Mouse (Mus musculus) Muller cell, postnatal 12 days (primary cell): ENCODE results near the gene Unk.
"Not testable (repeated sequence)": the region's sequence is repeated elsewhere in the genome, so short reads cannot be mapped to it uniquely, and the experiment has no call there.

Source experiments
- DNase-seq: peaks from one replicate; pipeline ENCODE4 v3.0.0-alpha.2; 2015; ENCODE audit errors: inconsistent ontology term

The Unk gene

DNA sequence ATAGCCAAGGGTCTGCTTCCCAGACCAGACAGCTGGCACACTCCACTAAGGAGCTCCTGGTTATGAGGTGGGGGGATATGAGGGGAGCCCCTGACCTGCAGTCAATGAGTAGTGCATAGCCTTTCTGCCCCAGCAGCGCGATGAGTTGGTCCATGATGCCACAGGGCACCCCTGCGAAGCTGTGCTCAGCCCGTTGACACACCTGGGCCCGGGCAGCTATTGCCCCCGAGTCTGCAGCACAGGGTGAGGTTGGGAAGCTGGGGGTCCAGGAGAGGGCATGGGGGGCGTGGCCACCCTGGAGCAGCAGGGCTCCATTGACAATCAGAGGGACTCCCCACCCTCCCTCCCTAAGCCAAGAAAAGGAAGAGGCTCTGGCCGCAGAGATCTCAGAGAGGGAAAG is 20.0 kb upstream of the Unk start:
- no peak for DNase-seq

DNA sequence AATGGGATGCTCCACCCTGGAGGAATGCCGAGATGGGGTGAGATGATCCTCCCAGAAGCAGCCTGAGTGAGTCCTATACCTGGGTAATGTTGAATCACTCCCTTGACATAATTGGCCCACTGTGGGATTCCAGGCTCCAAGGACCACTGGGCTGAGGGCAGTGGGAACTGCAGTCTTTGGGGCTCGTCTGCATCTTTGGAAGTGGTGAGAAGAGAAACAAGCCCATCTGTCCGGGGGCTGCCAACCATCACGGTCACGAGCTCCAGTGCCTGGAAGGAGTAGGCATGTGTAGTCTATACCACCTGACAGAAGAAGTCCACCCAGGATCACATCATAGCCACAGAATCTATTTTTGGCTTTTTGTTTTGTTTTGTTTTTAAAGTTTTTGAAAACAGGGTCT is 19.2 kb upstream of the Unk start:
- DNase-seq: no peak

DNA sequence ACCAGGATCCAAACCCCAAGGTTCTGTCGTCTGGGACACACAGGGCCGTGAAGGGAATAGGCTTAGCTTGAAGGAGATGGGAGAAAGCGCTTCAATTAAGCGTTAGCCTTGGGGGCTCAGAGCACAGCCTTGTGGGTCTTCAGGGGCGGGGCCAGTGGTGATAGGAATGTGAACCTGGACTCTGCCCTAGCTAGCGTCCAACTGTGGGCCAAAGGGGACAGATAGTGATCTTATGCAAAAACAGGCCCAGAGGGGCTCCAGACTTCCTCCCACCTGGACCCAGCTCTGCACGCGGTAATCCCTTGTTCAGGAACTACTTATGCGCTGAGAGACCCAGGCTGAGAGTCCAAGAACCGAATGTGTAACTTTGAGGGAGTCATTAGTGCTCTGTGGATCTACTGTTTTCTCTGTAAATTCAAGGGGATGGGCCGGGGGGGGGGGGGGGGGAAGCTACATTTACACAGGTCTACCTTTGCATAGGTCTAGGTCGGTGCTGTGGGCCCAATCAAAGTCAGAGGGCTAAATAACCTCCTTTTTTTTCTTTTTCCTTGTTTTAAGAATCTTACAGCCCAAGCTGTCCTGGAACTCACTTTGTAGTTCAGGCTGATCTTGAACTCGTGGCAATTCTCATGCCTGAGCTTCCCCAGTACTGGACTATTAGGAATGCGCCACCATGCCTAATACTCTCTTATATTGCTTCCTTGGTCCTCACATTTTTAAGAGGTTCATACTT is 18.4 kb upstream of the Unk start:
- DNase-seq: no peak

DNA sequence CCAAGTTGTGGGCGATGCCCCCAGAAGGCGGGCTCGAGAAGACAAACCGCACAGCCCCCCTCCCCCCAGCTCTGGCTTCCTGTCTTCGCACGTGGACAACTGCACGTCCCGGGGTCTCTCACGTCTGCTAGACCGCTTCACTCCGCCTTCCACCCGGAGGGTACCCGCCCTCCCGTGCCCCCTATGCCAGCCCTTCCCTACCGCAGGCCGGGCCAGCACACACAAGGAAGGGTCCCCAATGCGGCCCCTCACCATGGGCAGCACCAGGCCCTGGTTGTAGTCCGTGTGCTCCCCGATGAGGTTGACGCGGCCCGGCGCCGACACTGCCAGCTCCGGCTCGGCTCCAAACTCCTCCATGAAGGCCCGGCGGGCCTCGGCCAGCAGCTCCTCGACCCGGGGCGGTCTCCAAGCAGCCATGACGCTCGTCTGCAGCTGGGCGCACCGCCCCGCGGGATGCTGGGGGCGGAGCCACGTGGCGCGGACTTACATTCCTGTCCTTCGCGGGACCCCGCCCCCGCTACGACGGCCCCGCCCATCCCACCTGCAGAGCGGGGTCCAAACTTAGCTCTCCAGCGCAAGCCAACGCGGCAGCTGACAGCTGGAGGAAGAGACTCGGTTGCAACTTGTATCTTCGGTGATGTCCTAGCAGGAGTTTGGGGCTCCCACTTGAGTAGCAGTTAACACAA is 17.7 kb upstream of the Unk start, which contains the start of gene Galk1:
Gene Galk1, minus strand, starts transcription at position 458 of the 686 bp plus-strand sequence.
- peak; percentile 98 for DNase-seq

DNA sequence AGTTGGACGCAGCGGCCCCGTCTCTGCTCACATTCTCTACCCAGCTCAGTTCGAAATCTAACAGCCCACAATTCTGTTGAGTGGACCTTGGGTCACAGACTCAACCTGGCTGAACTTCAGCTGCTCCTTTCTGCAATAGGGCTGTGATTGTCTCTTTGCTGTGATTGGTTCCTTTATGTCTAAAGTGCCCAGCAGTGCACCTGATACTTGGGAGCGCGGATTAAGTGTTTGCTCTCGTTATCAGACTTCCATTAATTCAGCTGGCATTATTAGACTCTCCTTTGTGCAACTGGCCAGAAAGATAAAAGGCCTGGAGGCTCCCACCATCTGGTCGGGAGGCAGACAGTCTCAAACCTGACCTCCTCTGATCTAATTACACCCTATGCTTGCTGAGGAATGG is 15.3 kb upstream of the Unk start:
- DNase-seq: no peak

DNA sequence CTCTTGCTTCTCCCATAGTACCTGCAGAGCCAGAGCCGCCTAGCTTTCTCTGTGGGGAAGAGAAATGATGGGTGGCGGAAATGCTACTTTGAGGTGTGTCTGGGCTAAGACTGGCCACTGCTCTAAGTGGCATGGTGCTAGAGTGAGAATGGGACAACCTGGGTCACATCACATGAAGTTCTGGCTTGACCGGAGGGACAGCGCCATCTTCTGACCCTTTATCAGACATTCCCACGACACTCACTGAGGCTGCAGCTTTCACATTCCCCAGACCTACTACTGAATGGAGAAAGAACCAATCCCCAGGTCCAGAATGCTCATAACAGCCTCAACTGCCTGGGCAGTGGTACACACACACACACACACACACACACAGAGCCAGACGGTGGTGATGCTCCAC is 12.0 kb upstream of the Unk start:
- DNase-seq: peak; percentile 64

DNA sequence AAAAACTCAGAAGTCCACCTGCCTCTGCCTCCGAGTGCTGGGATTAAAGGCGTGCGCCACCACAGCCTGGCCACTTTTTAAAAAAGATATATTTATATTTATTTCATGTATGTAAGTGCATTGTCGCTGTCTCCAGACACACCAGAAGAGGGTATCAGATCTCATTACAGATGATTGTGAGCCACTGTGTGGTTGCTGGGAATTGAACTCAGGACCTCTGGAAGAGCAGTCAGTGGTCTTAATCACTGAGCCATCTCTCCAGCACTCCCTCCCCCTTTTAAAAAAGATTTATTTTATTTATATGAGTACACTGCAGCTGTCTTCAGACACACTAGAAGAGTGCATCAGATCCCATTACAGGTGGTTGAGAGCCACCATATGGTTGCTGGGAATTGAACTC is 11.3 kb upstream of the Unk start:
- DNase-seq: not testable (repeated sequence)

DNA sequence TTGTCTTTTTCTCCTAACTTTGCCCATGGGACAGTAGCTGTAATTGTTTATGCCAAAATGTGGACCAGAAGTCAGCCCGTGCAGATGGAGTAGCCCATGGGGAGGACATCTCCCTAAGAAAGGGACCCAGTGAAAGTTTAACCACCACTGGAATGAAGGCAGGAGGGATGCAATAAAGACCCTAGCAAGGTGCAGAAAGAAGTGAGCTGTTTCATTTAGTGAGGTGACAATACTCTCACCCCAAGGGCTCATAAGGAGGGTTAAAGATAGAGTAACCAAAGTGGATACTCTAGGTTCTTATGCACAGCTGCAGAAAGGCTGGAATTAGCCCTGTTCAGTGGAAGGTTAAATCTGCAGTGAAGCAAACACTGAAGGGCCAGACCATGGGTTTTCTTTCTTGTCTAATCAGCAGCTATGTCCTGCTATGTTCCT is 10.7 kb upstream of the Unk start:
- DNase-seq: no peak

DNA sequence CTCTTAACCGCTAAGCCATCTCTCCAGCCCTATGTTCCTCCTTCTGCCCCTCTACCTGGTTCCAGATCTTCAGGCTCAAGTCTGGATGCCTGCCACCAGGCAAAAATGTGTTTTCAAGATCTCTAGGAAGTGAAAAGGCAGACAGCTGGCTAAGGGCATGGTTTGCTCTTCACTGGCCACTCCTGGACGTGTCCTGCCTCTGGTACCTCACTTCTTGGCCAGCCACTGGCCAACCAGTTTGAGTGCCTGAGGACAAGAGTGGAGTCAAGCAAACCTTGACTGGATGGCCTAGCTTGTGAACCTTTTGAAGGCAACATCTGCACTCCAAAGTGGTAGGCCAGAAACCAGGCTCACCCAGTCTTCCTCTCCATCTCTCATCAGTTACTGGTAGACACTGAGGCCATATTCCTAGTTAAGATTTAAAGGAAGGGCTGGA is 10.1 kb upstream of the Unk start:
- no peak for DNase-seq

DNA sequence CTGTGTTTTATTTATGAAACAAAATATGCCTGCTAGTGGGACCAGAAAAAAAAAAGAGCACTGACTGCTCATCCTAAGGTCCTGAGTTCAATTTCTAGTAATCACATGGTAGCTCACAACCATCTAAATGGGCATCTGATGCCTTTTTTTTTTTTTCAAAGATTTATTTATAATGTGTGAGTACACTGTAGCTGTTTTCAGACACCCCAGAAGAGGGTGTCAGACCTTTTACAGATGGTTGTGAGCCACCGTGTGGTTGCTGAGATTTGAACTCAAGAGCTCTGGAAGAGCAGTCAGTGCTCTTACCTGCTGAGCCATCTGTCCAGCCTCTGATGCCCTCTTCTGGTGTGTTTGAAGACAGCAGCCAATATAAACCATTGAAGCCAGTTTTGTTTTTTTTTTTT is 9.6 kb upstream of the Unk start:
- DNase-seq: no peak

DNA sequence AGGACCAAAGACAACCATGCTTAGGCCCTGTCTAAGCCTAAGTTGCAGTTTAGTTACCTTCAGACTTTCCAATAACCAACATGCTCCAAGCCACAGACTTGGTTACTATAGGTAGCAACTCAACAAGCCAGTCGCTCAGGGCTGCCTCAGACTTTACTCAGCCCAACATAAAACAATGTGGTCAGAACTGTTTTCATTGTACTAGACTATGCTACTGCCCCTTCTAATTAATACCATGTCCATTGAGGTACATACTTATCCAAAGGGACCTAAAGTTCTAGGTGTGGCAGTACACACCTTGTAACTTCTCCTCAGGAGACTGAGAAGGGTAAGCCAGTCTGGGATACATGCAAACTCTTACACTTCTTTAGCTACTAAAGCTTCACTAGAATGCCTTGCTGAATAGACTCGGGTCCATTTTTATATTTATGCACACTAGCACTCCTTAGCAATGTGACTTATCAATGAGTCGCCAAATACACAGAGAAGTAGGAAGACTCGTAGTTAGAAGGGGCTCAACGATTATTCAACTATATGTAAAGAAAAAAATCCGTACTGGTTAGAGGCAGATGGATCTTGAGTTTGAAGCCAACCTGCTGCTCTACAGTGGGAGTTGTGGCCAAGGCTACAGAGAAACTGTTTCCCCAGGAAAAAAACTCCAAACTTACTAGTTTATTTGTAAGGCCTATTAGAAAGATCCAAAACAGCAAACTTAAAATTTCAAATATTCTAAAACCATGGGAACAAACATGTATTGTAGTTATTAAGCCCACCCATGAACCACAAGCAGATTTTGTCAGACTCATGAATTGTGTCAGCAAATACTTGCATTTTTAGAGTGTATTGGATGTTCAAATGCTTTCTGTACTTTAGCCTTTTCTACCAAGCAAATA is 8.5 kb upstream of the Unk start:
- DNase-seq: no peak

DNA sequence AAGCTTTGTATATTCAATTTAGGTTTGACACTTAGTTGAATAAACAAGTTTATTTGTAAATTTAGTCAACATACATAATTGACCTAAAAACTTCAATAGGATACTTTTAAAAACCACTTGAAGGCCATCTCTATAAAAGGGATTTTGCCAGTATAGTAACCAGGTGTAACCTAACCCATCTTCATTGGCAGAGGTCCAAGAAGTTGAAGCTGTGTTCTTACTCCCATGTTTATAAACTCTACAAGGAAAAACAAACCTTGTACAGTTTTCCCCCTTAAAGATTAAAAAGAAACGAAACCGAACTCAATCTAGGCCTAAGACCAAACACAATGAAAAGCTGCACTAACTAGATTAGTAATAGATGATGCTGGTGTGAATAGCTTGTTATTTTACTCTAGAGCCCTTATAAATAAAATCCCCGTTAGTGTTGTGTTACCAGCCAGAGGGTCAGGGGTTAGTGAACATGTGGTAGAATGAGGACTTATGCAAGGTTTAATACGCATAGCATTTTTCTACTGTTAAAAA is 7.8 kb upstream of the Unk start:
- no peak for DNase-seq

DNA sequence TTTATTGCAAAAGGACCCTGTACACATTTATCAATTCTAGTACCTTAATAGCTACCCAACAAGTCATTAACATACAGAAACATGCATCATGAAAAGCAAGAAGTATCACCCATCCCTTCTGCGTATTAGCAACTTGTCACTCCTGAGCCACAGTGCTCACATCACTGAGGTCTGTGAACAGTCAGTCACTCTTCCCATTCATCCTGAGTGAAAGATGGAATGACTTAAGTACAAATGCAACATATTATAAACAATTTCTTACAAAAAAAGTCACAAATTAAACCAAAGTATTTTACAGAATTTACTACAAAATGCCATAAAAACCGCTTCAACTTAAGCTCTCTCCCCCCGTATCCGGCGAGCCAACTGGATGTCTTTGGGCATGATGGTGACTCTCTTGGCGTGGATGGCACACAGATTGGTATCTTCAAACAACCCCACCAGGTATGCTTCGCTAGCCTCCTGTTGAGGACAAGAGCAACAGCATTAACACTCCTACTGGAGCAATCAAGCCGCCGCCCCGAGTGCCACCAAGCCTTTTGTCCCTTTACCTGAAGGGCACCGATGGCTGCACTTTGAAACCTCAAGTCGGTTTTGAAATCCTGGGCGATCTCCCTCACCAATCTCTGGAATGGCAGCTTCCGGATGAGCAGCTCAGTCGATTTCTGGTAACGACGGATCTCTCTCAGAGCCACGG is 6.9 kb upstream of the Unk start:
- DNase-seq: not testable (repeated sequence)

DNA sequence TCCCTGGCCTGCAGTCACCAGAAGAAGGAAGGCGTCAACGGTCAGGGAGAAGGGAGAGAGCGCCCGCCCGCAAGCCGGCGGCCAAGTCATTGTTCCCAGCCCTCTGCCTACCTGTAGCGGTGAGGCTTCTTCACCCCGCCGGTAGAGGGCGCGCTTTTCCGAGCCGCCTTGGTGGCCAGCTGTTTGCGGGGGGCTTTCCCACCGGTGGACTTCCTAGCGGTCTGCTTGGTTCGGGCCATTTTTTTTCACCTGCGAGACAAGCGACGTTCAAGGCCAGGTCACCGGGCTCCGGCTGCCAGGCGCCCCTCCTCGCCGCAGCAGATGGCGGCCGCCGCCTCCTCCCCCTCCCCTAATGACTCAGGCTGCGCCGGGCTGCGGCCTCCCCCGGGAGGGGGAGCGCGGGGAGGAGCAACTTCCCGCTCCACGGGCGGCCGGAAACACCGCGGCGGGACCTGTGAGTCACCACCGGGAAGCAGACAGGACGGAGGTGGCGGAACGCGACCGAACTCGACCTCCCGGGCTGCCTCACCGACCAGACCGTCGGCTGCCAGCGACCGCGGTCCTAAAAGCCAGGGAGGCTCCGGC is 6.3 kb upstream of the Unk start:
- peak; percentile 97 for DNase-seq

DNA sequence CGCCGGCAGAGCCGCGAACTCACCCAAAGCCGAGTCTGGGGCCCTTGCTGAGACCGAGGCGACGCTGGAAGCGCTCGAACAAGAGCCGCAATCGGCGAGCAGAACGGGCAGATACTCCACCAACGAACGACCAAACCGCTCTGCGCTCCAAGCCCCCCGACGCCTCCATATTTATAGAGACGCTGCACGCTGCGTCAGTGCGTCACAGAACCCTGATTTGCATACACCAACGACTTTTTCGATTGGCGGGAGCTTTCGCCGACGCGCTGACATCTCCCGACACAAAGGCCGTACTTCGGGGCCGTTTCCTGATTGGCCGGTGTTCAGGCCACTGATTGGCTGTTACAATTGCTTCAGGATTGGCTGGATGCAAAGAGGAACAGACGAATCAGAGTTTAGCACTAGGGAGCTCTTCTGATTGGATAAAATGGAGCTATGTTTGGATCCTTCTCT is 5.7 kb upstream of the Unk start:
- DNase-seq: peak; percentile 98

DNA sequence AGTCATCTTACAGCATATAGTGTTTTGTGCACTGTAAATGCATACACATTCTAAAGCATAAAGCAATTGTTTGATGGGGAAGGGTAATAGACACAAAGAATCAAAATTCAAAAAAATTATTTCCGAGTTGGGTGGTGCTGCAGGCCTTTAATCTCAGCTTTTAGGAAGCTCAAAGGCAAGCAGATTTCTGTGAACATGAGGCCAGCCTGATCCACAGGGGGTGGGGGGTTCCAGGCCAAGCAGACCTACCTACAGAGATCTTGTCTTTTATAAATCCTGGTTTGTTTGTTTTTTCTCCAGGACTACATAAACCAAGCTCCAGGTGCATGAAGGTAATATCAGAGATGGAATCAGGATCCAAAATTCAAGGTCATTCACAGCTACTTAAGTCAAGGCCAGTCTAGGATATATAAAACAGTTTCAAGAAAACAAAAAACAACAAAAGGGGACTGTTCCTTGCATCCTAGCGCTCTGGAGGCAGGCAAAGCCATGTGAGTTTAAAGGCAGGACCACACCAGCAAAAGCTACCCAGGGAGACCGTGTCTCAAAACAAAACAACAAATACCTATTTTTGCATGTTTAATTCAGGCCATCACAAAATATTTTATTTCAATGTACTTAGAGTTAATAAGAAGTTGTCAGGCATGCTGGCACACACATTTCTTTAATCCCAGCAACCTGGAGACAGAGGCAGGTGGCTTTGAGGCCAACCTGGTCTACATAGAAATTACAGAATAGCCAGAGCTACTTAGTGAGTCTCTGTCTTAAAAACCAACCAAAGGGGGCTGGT is 4.9 kb upstream of the Unk start:
- no peak for DNase-seq

DNA sequence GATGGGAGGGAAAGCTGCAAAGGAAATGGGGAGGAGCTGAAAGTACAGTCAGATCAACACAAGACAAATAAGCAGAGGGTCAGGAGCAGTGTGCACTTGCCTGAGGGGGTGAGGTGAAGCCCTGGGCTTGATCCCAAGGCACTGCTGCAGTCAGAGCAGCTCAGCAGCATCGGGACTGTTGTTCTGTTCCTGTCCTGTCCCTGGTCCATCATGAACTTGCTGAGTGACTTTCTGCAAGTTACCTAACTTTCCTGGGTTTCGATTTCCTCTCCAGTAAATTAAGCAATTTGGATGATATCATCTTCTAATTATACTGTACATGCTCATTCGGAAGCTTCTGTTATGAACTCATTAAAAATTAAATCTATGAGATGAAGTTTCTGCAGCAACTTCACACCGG is 2.4 kb upstream of the Unk start, which contains the start of gene H3f3b:
Gene H3f3b, minus strand, starts transcription at position 207 of the 400 bp plus-strand sequence.
- no peak for DNase-seq

DNA sequence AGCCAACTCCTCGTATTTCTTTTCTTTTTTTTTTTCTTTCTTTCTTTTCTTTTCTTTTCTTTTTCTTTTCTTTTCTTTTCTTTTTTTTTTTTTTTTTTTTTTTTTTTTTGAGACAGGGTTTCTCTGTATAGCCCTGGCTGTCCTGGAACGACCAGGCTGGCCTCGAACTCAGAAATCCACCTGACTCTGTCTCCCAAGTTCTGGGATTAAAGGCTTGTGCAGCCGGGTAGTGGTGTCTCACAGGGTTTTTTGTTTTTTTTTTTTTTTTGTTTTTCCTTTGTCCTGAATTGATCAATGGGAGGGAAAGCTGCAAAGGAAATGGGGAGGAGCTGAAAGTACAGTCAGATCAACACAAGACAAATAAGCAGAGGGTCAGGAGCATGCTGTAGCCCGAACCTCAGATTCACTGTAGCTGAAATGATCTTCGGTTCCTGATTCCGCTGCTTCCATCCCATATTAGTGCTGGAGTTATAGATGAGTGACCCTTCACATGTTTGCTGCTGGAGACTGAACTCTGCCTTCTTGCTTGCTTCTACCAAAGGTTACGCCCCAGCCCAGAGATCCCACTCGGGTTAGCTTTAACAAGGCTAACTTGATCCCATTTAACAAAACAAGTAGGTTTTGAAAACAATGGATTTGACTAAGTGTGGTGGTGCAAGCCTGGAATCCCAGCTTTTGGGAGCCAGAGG is 1.8 kb upstream of the Unk start:
- DNase-seq: no peak

DNA sequence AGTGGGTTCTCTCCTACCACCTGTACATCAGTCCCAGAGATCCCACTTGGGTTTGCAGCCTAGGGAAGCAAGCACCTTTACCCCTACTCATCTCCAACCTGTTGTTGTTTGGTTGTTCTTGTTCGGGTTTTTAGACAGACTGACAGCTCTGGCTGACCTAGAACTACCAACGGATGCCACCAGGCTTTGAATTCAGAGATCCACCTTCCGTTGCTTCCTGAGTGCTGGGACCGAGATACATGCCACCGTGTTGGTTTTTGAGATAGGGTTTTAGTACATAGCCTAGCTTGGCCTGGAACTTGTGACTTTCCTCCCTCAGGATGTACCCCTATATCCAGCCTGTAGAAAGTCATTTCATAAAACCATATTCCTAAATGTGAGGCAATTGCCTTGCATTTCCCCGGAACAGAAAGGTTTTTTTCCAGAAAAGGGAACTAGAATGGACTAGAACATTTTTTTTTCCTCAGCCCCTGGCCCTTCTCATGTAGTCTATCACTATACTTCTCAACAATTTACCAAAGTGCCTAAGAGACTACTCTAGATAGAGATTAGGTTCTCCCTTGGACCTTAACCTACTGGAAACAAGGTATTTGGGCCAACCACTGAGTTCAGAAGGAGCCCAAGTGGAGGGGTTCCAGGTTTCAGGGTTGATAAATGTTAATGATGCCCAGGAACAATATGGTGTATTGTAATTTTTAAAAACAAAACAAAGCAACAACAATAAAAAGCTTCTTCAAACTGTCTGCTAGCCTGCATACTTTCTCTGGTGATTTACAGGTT is 846 bp upstream of the Unk start:
- no peak for DNase-seq
